Mouse (Mus musculus): Measurements from ENCODE around the gene Rrp1b.
"Not testable (repeated sequence)": the region's sequence is repeated elsewhere in the genome, so short reads cannot be mapped to it uniquely, and the experiment has no call there.

Rrp1b gene

GRCm38 (mm10) chr17:32091032-32091363 lies 55.1 kb downstream of the Rrp1b start:
- no peak for DNase-seq (ENCODE audit: low read depth, low spot score)

GRCm38 (mm10) chr17:32091364-32092240 lies 55.7 kb downstream of the Rrp1b start:
- DNase-seq (ENCODE audit: low read depth, low spot score): peak; percentile 72

GRCm38 (mm10) chr17:32092241-32092619 lies 56.3 kb downstream of the Rrp1b start:
- DNase-seq (ENCODE audit: low read depth, low spot score): no peak

GRCm38 (mm10) chr17:32092895-32093294 lies 57.0 kb downstream of the Rrp1b start:
- DNase-seq (ENCODE audit: low read depth, low spot score): no peak

GRCm38 (mm10) chr17:32097676-32098075 lies 61.8 kb downstream of the Rrp1b start:
- DNase-seq (ENCODE audit: low read depth, low spot score): no peak

GRCm38 (mm10) chr17:32098905-32099304 lies 63.0 kb downstream of the Rrp1b start:
- not testable (repeated sequence) for DNase-seq (ENCODE audit: low read depth, low spot score)

- DNase-seq (ENCODE audit: low read depth, low spot score): no peak
These were observed 63.7 kb downstream of the Rrp1b start for GRCm38 (mm10) chr17:32099574-32099942.

GRCm38 (mm10) chr17:32099943-32100586 lies 64.2 kb downstream of the Rrp1b start:
- DNase-seq (ENCODE audit: low read depth, low spot score): no peak

- DNase-seq (ENCODE audit: low read depth, low spot score): no peak
These were observed 67.2 kb downstream of the Rrp1b start for GRCm38 (mm10) chr17:32103054-32103453.

GRCm38 (mm10) chr17:32106358-32106757 lies 70.5 kb downstream of the Rrp1b start:
- no peak for DNase-seq (ENCODE audit: low read depth, low spot score)

- no peak for DNase-seq (ENCODE audit: low read depth, low spot score)
These were observed 72.0 kb downstream of the Rrp1b start for GRCm38 (mm10) chr17:32107877-32108276.

GRCm38 (mm10) chr17:32108320-32109011 lies 72.6 kb downstream of the Rrp1b start:
- not testable (repeated sequence) for DNase-seq (ENCODE audit: low read depth, low spot score)

GRCm38 (mm10) chr17:32109201-32109940 lies 73.5 kb downstream of the Rrp1b start:
- no peak for DNase-seq (ENCODE audit: low read depth, low spot score)

GRCm38 (mm10) chr17:32110424-32110823 lies 74.5 kb downstream of the Rrp1b start:
- DNase-seq (ENCODE audit: low read depth, low spot score): no peak

- DNase-seq (ENCODE audit: low read depth, low spot score): no peak
These were observed 75.3 kb downstream of the Rrp1b start for GRCm38 (mm10) chr17:32110980-32111780.
